Mouse (Mus musculus) kidney, embryonic 16.5 days (tissue): Measurements from ENCODE around the gene Gm20671. TPM values are rescaled to one million over a fixed set of nuclear protein-coding genes. Genes with fewer than 3 reads are reported as not detected.
A peak's percentile ranks its signal among the peaks of the same experiment; 100 is the strongest.
"Not testable (repeated sequence)": the region's sequence is repeated elsewhere in the genome, so short reads cannot be mapped to it uniquely, and the experiment has no call there.

Source experiments
- ATAC-seq: fragments of 200-750 bp; cut with Nextera tagmentation; 2 replicates; pipeline ENCODE4 v1.8.0; 2017; ENCODE audit warnings: moderate TSS enrichment; ENCODE audit not compliant: low FRiP score, low TSS enrichment
- H3K27ac ChIP-seq: fragments of 300-500 bp; sonication (generic); 2 replicates; pipeline ENCODE4 v1.5.1; 2014; ENCODE audit warnings: low read length
- H3K27me3 ChIP-seq: fragments of 300-500 bp; sonication (generic); 2 replicates; pipeline ENCODE4 v1.6.1; 2014; ENCODE audit warnings: low read length, control low read depth, mixed read lengths; ENCODE audit not compliant: insufficient read depth
- H3K36me3 ChIP-seq: fragments of 300-500 bp; sonication (generic); 2 replicates; pipeline ENCODE4 v1.6.1; 2014; ENCODE audit warnings: low read length, control low read depth, mixed read lengths; ENCODE audit not compliant: insufficient read depth
- H3K4me1 ChIP-seq: fragments of 300-500 bp; sonication (generic); 2 replicates; pipeline ENCODE4 v1.6.1; 2014; ENCODE audit warnings: low read length, control low read depth, mixed read lengths; ENCODE audit not compliant: insufficient read depth
- H3K4me2 ChIP-seq: fragments of 300-500 bp; sonication (generic); replicated peaks from 2 replicates; pipeline ENCODE4 v1.6.1; 2014; ENCODE audit warnings: low read depth, low read length
- H3K4me3 ChIP-seq: fragments of 300-500 bp; sonication (generic); 2 replicates; pipeline ENCODE4 v1.5.1; 2014; ENCODE audit warnings: mild to moderate bottlenecking, low read length
- H3K9ac ChIP-seq: fragments of 300-500 bp; sonication (generic); replicated peaks from 2 replicates; pipeline ENCODE4 v1.6.1; 2014; ENCODE audit warnings: low read length
- H3K9me3 ChIP-seq: fragments of 300-500 bp; sonication (generic); 2 replicates; pipeline ENCODE4 v1.6.1; 2016; ENCODE audit warnings: low read length, control low read depth
- WGBS: fragments of 180-500 bp; shearing (Covaris S2); extraction: QIAGEN DNeasy Blood & Tissue Kit; methylation state at CpG from one replicate; pipeline ENCODE4 v1.1.7; 2014; 5-methylcytosine and 5-hydroxymethylcytosine counted together
- polyA plus RNA-seq: library from polyadenylated mRNA; unstranded; fragments of >200 nt; fragmentation: Nextera tagmentation; extraction: Ambion mirVana; gene quantifications from 2 replicates; pipeline ENCODE4 v1.2.1, GENCODE M21; 2015

The Gm20671 gene
- polyA plus RNA-seq = not detected in 2 replicates

DNA sequence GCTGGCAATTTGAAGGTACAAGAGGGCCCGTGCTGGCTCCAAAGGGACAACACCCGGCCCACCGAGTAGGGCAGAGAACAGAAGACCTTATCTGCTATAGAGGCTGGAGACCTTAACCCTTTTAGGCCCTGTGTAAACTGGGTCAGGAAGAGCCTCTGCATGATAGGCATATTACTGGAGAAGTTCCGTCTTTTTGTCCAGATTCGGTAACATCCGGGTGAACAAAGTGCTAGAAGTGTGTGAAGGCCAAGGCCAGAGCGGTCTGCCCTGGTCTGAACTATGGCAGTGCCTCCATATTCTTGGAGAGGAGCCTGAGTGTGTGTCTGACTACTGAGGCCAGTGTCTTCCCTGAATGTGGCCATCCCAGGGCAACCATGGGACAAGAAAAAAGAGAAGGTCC is at the start of gene Gm20671:
Gene Gm20671 (minus strand): TSS at position 101 of the 400 bp plus-strand sequence.
- no peaks in the 10 kb centered on the region for H3K4me1 ChIP-seq
- H3K36me3 ChIP-seq = peaks cover 64% of the 10 kb centered on the region
- no peak within 1 kb of the TSS for H3K4me3 ChIP-seq
- H3K27ac ChIP-seq = no peak within 1 kb of the TSS
- H3K27me3 ChIP-seq = no peaks in the 10 kb centered on the region
- H3K4me2 ChIP-seq = no peak within 1 kb of the TSS
- WGBS = 93% methylated on average over 7 of the region's 7 CpGs
- H3K9ac ChIP-seq = no peak within 1 kb of the TSS
- no peak for ATAC-seq
- H3K9me3 ChIP-seq = no peaks in the 10 kb centered on the region

- Histone ChIP-seq H3K4me1 (no peaks in the 10 kb centered on the region), H3K4me3 (no peak overlapping the region), H3K27ac (no peak overlapping the region), H3K9ac (no peak overlapping the region), H3K36me3 (peaks cover 19% of the 10 kb centered on the region), H3K9me3 (no peaks in the 10 kb centered on the region), H3K4me2 (no peak overlapping the region), H3K27me3 (no peaks in the 10 kb centered on the region)
- 95% methylated on average over 5 of the region's 5 CpGs for WGBS
- ATAC-seq = no peak
Measured at GRCm38 (mm10) chr5:32872346-32872745, 45.4 kb upstream of the Gm20671 start.

DNA sequence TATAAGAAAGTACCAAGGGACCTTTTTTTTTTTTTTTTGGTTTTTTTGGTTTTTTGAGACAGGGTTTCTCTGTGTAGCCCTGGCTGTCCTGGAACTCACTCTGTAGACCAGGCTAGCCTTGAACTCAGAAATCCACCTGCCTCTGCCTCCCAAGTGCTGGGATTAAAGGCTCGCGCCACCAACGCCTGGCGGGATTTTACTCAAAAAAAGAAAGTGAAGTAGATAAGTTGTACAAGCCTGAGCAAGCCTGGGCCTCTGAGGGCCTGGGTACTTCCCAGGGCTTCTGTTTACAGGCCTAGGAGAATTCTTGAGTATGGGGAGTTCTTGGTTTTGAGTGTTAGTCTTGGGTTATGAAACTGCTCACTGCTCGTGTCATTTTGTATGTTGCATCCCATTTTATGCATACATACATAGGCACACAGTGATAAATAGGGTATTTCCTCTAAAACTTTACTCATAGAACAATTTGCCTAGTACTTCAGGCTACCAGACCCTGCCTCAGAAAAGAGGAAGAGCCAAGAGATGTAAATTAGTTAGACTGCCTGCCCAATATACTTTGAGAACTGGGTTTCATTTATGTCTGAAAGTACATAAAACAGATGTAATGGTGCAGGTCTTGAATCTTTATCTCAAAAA is 42.6 kb upstream of the Gm20671 start:
- H3K27ac ChIP-seq = no peak overlapping the region
- WGBS = 97% methylated on average over 5 of the region's 5 CpGs
- H3K27me3 ChIP-seq = no peaks in the 10 kb centered on the region
- peaks cover 4% of the 10 kb centered on the region for H3K4me1 ChIP-seq
- no peak overlapping the region for H3K9ac ChIP-seq
- peaks cover 17% of the 10 kb centered on the region for H3K36me3 ChIP-seq
- no peaks in the 10 kb centered on the region for H3K9me3 ChIP-seq
- H3K4me3 ChIP-seq = no peak overlapping the region
- H3K4me2 ChIP-seq = no peak overlapping the region
- no peak for ATAC-seq

GRCm38 (mm10) chr5:32863253-32864228 is 36.6 kb upstream of the Gm20671 start, which contains the start of gene Depdc5:
Gene Depdc5 (plus strand): TSS chr5:32863701.
- Histone ChIP-seq H3K27ac (peak within 1 kb of the TSS; percentile 91), H3K4me3 (peak within 1 kb of the TSS; percentile 78), H3K36me3 (peaks cover 7% of the 10 kb centered on the region), H3K9ac (peak within 1 kb of the TSS; percentile 85), H3K4me1 (peaks cover 8% of the 10 kb centered on the region), H3K27me3 (no peaks in the 10 kb centered on the region), H3K4me2 (peak within 1 kb of the TSS; percentile 46), H3K9me3 (no peaks in the 10 kb centered on the region)
- WGBS = under 1% methylated on average over 53 of the region's 64 CpGs
- ATAC-seq = peak; percentile 98

GRCm38 (mm10) chr5:32862469-32863132 is 35.7 kb upstream of the Gm20671 start:
- no peaks in the 10 kb centered on the region for H3K27me3 ChIP-seq
- no peak overlapping the region for H3K27ac ChIP-seq
- H3K9ac ChIP-seq = no peak overlapping the region
- H3K4me2 ChIP-seq = peak overlapping the region; percentile 46; the same call in 1 of the 2 replicates
- no peak overlapping the region; the same call in 1 of the 2 replicates for H3K4me3 ChIP-seq
- ATAC-seq = no peak
- H3K4me1 ChIP-seq = peaks cover 9% of the 10 kb centered on the region
- no peaks in the 10 kb centered on the region for H3K9me3 ChIP-seq
- 43% methylated on average over 6 of the region's 6 CpGs for WGBS
- peaks cover 2% of the 10 kb centered on the region; the same call in 1 of the 2 replicates for H3K36me3 ChIP-seq

DNA sequence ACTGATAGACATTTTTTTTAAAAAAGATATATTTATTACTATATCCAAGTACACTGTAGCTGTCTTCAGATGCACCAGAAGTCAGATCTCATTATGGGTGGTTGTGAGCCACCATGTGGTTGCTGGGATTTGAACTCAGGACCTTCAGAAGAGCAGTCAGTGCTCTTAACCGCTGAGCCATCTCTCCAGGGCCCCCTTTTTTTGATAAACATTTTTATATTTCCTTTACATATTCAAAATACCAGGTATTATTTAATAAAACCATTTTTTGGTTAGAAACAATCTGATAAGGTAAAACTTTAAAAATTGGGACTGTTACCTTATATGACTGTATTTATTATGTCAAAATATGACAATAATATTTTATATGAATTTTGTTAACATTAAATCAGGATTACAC is 34.2 kb upstream of the Gm20671 start:
- Histone ChIP-seq H3K27me3 (no peaks in the 10 kb centered on the region), H3K27ac (no peak overlapping the region), H3K4me3 (no peak overlapping the region), H3K4me2 (no peak overlapping the region), H3K9ac (no peak overlapping the region), H3K36me3 (no peaks in the 10 kb centered on the region), H3K9me3 (no peaks in the 10 kb centered on the region), H3K4me1 (peaks cover 14% of the 10 kb centered on the region)
- no peak for ATAC-seq
- 93% methylated on average over 1 of the region's 1 CpGs for WGBS

DNA sequence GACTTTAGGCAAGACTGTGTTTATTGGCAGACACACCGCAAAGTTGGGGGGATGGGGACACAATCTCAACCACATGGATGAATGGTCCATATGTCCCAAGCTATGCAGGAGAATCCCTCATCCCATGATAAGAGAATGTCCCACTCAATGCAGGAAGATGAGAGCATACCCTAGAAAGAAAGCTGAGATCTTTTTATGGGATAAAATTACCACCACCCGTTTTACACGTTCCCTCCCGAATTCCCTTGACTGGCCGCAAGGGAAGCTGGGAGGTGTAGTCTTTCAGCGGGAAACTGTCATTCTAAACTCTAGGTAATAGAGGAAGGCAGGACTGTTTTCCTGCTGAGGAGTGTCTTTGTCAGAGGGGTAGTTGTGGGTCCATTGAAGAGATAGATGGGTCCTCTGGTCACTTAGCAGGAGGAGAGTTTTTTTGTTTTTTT is 30.9 kb upstream of the Gm20671 start:
- H3K9ac ChIP-seq = peak overlapping the region; percentile 67
- no peaks in the 10 kb centered on the region for H3K27me3 ChIP-seq
- H3K4me3 ChIP-seq = peak overlapping the region; percentile 61
- WGBS = 7% methylated on average over 6 of the region's 6 CpGs
- no peaks in the 10 kb centered on the region for H3K36me3 ChIP-seq
- ATAC-seq = peak; percentile 49
- peaks cover 14% of the 10 kb centered on the region for H3K4me1 ChIP-seq
- peak overlapping the region; percentile 65 for H3K4me2 ChIP-seq
- H3K27ac ChIP-seq = peak overlapping the region; percentile 68
- no peaks in the 10 kb centered on the region for H3K9me3 ChIP-seq

DNA sequence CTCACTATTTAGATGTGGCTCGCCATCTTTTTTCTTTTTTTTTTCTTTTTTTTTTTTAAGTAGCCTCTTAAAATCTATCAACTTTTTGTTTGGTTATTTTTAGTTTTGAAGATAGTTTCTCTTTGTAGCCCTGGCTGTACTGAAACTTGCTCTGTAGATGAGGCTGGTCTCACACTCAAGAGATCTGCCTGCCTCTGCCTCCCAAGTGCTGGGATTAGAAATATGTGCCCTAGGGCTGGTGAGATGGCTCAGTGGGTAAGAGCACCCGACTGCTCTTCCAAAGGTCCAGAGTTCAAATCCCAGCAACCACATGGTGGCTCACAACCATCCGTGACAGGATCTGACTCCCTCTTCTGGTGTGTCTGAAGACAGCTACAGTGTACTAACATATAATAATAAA is 28.4 kb upstream of the Gm20671 start:
- not testable (repeated sequence) for H3K27me3 ChIP-seq, H3K9ac ChIP-seq, H3K4me2 ChIP-seq, H3K9me3 ChIP-seq, H3K27ac ChIP-seq, H3K36me3 ChIP-seq, H3K4me3 ChIP-seq, ATAC-seq
- 93% methylated on average over 2 of the region's 3 CpGs for WGBS
- peaks cover 29% of the 10 kb centered on the region for H3K4me1 ChIP-seq

DNA sequence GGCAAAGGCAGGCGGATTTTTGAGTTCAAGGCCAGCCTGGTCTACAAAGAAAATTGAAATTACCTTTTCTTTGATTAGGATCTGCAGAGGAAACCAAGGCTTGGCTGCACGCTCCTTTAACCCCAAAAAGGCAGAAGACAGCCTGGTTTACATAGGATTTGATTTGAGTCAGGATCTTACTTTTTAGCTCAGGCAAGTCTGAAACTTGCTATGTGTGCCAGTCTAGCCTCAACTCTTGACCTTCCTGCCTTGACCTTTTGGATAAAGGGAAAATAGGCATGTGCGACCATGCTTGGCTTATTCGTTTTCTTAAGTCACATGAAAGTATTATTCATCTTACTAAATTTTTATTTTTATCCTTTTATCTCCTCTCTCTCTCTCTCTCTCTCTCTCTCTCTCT is 27.9 kb upstream of the Gm20671 start:
- Histone ChIP-seq H3K4me3 (no peak overlapping the region), H3K4me1 (peaks cover 29% of the 10 kb centered on the region), H3K9me3 (no peaks in the 10 kb centered on the region), H3K27ac (peak overlapping the region; percentile 43; the same call in 1 of the 2 replicates), H3K9ac (no peak overlapping the region), H3K36me3 (peaks cover 9% of the 10 kb centered on the region; the same call in 1 of the 2 replicates), H3K27me3 (no peaks in the 10 kb centered on the region), H3K4me2 (no peak overlapping the region)
- ATAC-seq = no peak
- 82% methylated on average over 4 of the region's 4 CpGs for WGBS
